Mouse (Mus musculus): Measurements from ENCODE around the gene Glis2. TPM values are rescaled to one million over a fixed set of nuclear protein-coding genes. Genes with fewer than 3 reads are reported as not detected.

Gene Glis2
- polyA plus RNA-seq, 1 experiment from 2014 or later = 29.2 TPM

GRCm38 (mm10) chr16:4635760-4636159 is 41.2 kb downstream of the Glis2 start:
- ATAC-seq (ENCODE audit: insufficient read depth) (no peak), DNase-seq (no peak)
- WGBS = 57% methylated on average over 4 of the region's 4 CpGs
- Histone ChIP-seq H3K4me1 (ENCODE audit: insufficient read depth) (0 out of 2 replicates have a peak, but pooled peaks cover 3% of the 10 kb centered on the region), H3K9me3 (ENCODE audit: low read depth, low read length) (no peaks in the 10 kb centered on the region), H3K4me3 (ENCODE audit: low read depth, low read length) (no peak overlapping the region), H3K27me3 (ENCODE audit: insufficient read depth, low read length) (no peaks in the 10 kb centered on the region), H3K27ac (ENCODE audit: low read depth) (no peak overlapping the region), H3K36me3 (ENCODE audit: insufficient read depth) (0 out of 2 replicates have a peak, but pooled peaks cover 3% of the 10 kb centered on the region), H3K9ac (no peak overlapping the region), H3K4me2 (no peak overlapping the region)
- TF ChIP-seq CTCF (IDR thresholded peaks at IDR 0.05; ENCODE audit: low read depth) = no peak

GRCm38 (mm10) chr16:4638891-4639390 is 44.4 kb downstream of the Glis2 start:
- Histone ChIP-seq H3K9me3 (ENCODE audit: low read depth, low read length) (no peaks in the 10 kb centered on the region), H3K4me1 (ENCODE audit: insufficient read depth) (peaks cover 25% of the 10 kb centered on the region), H3K9ac (no peak overlapping the region), H3K27ac (ENCODE audit: low read depth) (no peak overlapping the region), H3K4me2 (no peak overlapping the region), H3K36me3 (ENCODE audit: insufficient read depth) (peaks cover 10% of the 10 kb centered on the region; the same call in 1 of the 2 replicates), H3K27me3 (ENCODE audit: insufficient read depth, low read length) (no peaks in the 10 kb centered on the region), H3K4me3 (ENCODE audit: low read depth, low read length) (no peak overlapping the region)
- 85% methylated on average over 3 of the region's 3 CpGs for WGBS
- ATAC-seq (ENCODE audit: insufficient read depth) (no peak), DNase-seq (no peak)
- no peak for TF ChIP-seq CTCF (IDR thresholded peaks at IDR 0.05; ENCODE audit: low read depth)

- H3K36me3 ChIP-seq (ENCODE audit: insufficient read depth) = peaks cover 16% of the 10 kb centered on the region; the same call in 1 of the 2 replicates
- H3K4me2 ChIP-seq = peak within 1 kb of the TSS; percentile 88
- peak; percentile 96 for DNase-seq
- TF ChIP-seq CTCF (IDR thresholded peaks at IDR 0.05; ENCODE audit: low read depth) = no peak
- peaks cover 34% of the 10 kb centered on the region for H3K4me1 ChIP-seq (ENCODE audit: insufficient read depth)
- H3K27ac ChIP-seq (ENCODE audit: low read depth) = peak within 1 kb of the TSS; percentile 93
- H3K27me3 ChIP-seq (ENCODE audit: insufficient read depth, low read length) = no peaks in the 10 kb centered on the region
- peak within 1 kb of the TSS; percentile 81 for H3K4me3 ChIP-seq (ENCODE audit: low read depth, low read length)
- H3K9me3 ChIP-seq (ENCODE audit: low read depth, low read length) = no peaks in the 10 kb centered on the region
- 3% methylated on average over 22 of the region's 22 CpGs for WGBS
- peak; percentile 92 for ATAC-seq (ENCODE audit: insufficient read depth)
- peak within 1 kb of the TSS; percentile 82 for H3K9ac ChIP-seq
Measured at GRCm38 (mm10) chr16:4639831-4640237, 45.3 kb downstream of the Glis2 start, which contains the start of the genes Vasn and Dnaja3. Gene Vasn, plus strand, starts transcription at chr16:4639941. Gene Dnaja3, plus strand, starts transcription at chr16:4639989.

GRCm38 (mm10) chr16:4640267-4641005 is 45.9 kb downstream of the Glis2 start:
- peak; percentile 62 for DNase-seq
- H3K4me3 ChIP-seq (ENCODE audit: low read depth, low read length) = peak overlapping the region; percentile 81
- ATAC-seq (ENCODE audit: insufficient read depth) = peak; percentile 21

GRCm38 (mm10) chr16:4641119-4641838 is 46.8 kb downstream of the Glis2 start:
- no peaks in the 10 kb centered on the region for H3K27me3 ChIP-seq (ENCODE audit: insufficient read depth, low read length)
- H3K4me2 ChIP-seq = peak overlapping the region; percentile 88
- H3K4me3 ChIP-seq (ENCODE audit: low read depth, low read length) = peak overlapping the region; percentile 81
- peak overlapping the region; percentile 82 for H3K9ac ChIP-seq
- WGBS = 7% methylated on average over 3 of the region's 3 CpGs
- TF ChIP-seq CTCF (IDR thresholded peaks at IDR 0.05; ENCODE audit: low read depth) = no peak
- ATAC-seq (ENCODE audit: insufficient read depth) (peak; percentile 35), DNase-seq (peak; percentile 87)
- H3K4me1 ChIP-seq (ENCODE audit: insufficient read depth) = peaks cover 38% of the 10 kb centered on the region
- no peaks in the 10 kb centered on the region for H3K9me3 ChIP-seq (ENCODE audit: low read depth, low read length)
- H3K27ac ChIP-seq (ENCODE audit: low read depth) = peak overlapping the region; percentile 93
- H3K36me3 ChIP-seq (ENCODE audit: insufficient read depth) = peaks cover 21% of the 10 kb centered on the region; the same call in 1 of the 2 replicates

More at GRCm38 (mm10) chr16:4640267-4641005, 45.9 kb downstream of the Glis2 start:
- Histone ChIP-seq H3K9me3 (ENCODE audit: low read depth, low read length) (no peaks in the 10 kb centered on the region), H3K4me2 (peak overlapping the region; percentile 88), H3K27me3 (ENCODE audit: insufficient read depth, low read length) (no peaks in the 10 kb centered on the region), H3K4me1 (ENCODE audit: insufficient read depth) (peaks cover 34% of the 10 kb centered on the region), H3K27ac (ENCODE audit: low read depth) (peak overlapping the region; percentile 93), H3K36me3 (ENCODE audit: insufficient read depth) (peaks cover 16% of the 10 kb centered on the region; the same call in 1 of the 2 replicates), H3K9ac (peak overlapping the region; percentile 82)
- 3% methylated on average over 17 of the region's 17 CpGs for WGBS
- TF ChIP-seq CTCF (IDR thresholded peaks at IDR 0.05; ENCODE audit: low read depth) = no peak

GRCm38 (mm10) chr16:4642190-4642589 is 47.7 kb downstream of the Glis2 start:
- Histone ChIP-seq H3K4me3 (ENCODE audit: low read depth, low read length) (peak overlapping the region; percentile 81), H3K4me1 (ENCODE audit: insufficient read depth) (peaks cover 38% of the 10 kb centered on the region), H3K9ac (peak overlapping the region; percentile 32; the same call in 1 of the 2 replicates), H3K27ac (ENCODE audit: low read depth) (peak overlapping the region; percentile 93), H3K27me3 (ENCODE audit: insufficient read depth, low read length) (no peaks in the 10 kb centered on the region), H3K9me3 (ENCODE audit: low read depth, low read length) (no peaks in the 10 kb centered on the region), H3K36me3 (ENCODE audit: insufficient read depth) (peaks cover 21% of the 10 kb centered on the region; the same call in 1 of the 2 replicates), H3K4me2 (peak overlapping the region; percentile 88)
- ATAC-seq (ENCODE audit: insufficient read depth) (peak; percentile 75), DNase-seq (peak; percentile 91)
- TF ChIP-seq CTCF (IDR thresholded peaks at IDR 0.05; ENCODE audit: low read depth) = 0 out of 2 replicates have a peak, but pooled peaks have one; percentile 32
- WGBS = 15% methylated on average over 13 of the region's 13 CpGs

Data from lung, embryonic 14.5 days (tissue).